Comparison of ENCODE assay signal across 15 mouse cellular contexts in the genomic region with DNA sequence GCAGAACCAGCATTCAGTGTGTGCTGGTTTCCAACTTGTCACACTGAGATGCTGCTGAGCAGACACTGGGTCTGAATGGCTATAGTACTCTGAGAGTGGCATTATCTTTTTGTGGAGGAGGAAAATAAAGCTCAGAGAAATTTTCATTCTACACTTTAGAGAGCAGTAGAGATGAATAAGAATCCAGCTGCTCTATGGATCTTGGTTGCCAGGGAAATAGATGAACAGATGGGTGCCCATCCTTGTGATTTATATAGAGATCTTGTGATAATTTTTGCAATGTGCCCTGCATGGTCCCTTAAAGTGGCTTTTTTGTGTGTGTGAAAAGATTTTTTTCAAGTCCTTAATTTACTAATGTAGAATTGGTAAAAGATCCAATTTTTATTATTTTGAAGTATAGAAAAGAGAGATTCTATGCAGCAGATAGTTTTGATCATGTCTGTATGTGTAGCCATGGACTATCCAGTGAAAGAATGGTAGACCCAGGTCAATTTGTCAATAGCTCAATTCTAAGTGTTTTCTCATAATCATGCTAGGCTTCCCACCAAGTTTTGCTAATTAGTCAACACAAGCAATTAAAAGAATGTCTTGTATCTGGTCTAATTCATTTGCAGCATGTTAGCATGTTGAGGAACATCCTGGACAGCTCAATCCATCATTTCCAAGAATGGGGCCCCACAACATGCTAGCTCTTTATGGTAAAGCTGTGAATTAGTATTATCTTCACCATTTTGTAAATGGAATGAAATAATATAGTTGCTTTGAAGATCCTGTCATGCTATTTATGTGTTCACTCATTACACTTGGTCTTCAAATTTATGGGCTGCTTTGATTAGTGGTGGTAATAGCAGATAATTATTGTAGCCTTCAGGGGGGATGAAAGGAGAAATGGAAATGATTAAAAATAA.
DNase-seq lines count a peak whose midpoint lies in the region; ATAC-seq and TF ChIP-seq lines count a peak whose summit lies in the region.
"Had no signal": no experiment of that assay in that cellular context is flagged by ENCODE, and none has a peak within 500 bp of the region (broad histone marks: within the 10 kb centered on the region; RNA-seq: fewer than 3 reads in every experiment).

No protein-coding gene starts in this region.

- no peaks in the 10 kb centered on the region for H3K27me3 ChIP-seq in forebrain, embryonic 15.5 days
- no peaks in the 10 kb centered on the region for H3K27me3 ChIP-seq in midbrain, postnatal 0 days (ENCODE audit: insufficient read depth, low read length)
- H3K27me3 ChIP-seq: heart, embryonic 15.5 days; kidney, embryonic 15.5 days had no signal

- H3K4me2 ChIP-seq in forebrain, embryonic 15.5 days (replicated peaks): no peak overlapping the region
- H3K4me2 ChIP-seq in midbrain, postnatal 0 days (ENCODE audit: low read depth, low read length, poor library complexity, severe bottlenecking): no peak overlapping the region
- H3K4me2 ChIP-seq: heart, embryonic 15.5 days; kidney, embryonic 15.5 days had no signal

- peak overlapping the region; percentile 8; the same call in 1 of the 2 replicates for H3K27ac ChIP-seq in forebrain, embryonic 15.5 days (replicated peaks)
- no peak overlapping the region for H3K27ac ChIP-seq in midbrain, postnatal 0 days (ENCODE audit: low read depth, low read length)
- H3K27ac ChIP-seq: heart, embryonic 15.5 days; kidney, embryonic 15.5 days had no signal

- H3K36me3 ChIP-seq in forebrain, embryonic 15.5 days: no peaks in the 10 kb centered on the region
- no peaks in the 10 kb centered on the region for H3K36me3 ChIP-seq in midbrain, postnatal 0 days (ENCODE audit: insufficient read depth, low read length)
- H3K36me3 ChIP-seq: heart, embryonic 15.5 days; kidney, embryonic 15.5 days had no signal

- peak; percentile 8 to 39 for DNase-seq in layer of hippocampus, adult 18-20 months (ENCODE audit: low spot score in 2 of 2)
- no peak for DNase-seq in layer of hippocampus, postnatal 25 days (ENCODE audit: extremely low spot score in 1 of 2, low spot score in 1 of 2)
- DNase-seq in brain, adult 2 months (ENCODE audit: low read depth, low spot score): peak; percentile 59
- DNase-seq in midbrain, postnatal 0 days (ENCODE audit: low spot score): peak; percentile 11
- no peak for DNase-seq in cerebellum, postnatal 36 days
- DNase-seq in adrenal gland, postnatal 25 days: no peak
- DNase-seq: B cell, adult 2 months; cerebellum, adult 9-11 months; embryo, embryonic 11 days; lung, adult 2 months; lung, postnatal 4 days; thymus, postnatal 4 days had no signal

- H3K9me3 ChIP-seq in forebrain, embryonic 15.5 days: no peaks in the 10 kb centered on the region
- no peaks in the 10 kb centered on the region for H3K9me3 ChIP-seq in midbrain, postnatal 0 days (ENCODE audit: low read length)
- H3K9me3 ChIP-seq: heart, embryonic 15.5 days; kidney, embryonic 15.5 days had no signal

- H3K4me1 ChIP-seq in forebrain, embryonic 15.5 days: peaks cover 10% of the 10 kb centered on the region
- H3K4me1 ChIP-seq in midbrain, postnatal 0 days (ENCODE audit: insufficient read depth, low read length): no peaks in the 10 kb centered on the region
- H3K4me1 ChIP-seq: heart, embryonic 15.5 days; kidney, embryonic 15.5 days had no signal

- TF ChIP-seq CTCF in midbrain, postnatal 0 days (IDR thresholded peaks at IDR 0.05): no peak

- H3K4me3 ChIP-seq in forebrain, embryonic 15.5 days: no peak overlapping the region
- no peak overlapping the region for H3K4me3 ChIP-seq in midbrain, postnatal 0 days (ENCODE audit: low read depth, low read length)
- H3K4me3 ChIP-seq: heart, embryonic 15.5 days; kidney, embryonic 15.5 days had no signal

- peak; percentile 68 for ATAC-seq in forebrain, embryonic 15.5 days (replicated peaks)
- no peak for ATAC-seq in midbrain, postnatal 0 days (ENCODE audit: low FRiP score)

- H3K9ac ChIP-seq in forebrain, embryonic 15.5 days (replicated peaks): no peak overlapping the region
- H3K9ac ChIP-seq in midbrain, postnatal 0 days (replicated peaks; ENCODE audit: low read length, poor library complexity, severe bottlenecking): no peak overlapping the region
- H3K9ac ChIP-seq: heart, embryonic 15.5 days; kidney, embryonic 15.5 days had no signal

Comparison
In these comparisons a context has a peak if more than half of its experiments do, and no peak if none do; other contexts are left out.
1. DNase-seq: peak in layer of hippocampus, adult 18-20 months (2 of 2), brain, adult 2 months (single experiment) and midbrain, postnatal 0 days (single experiment); none in layer of hippocampus, postnatal 25 days (0 of 2), cerebellum, postnatal 36 days (0 of 2) and adrenal gland, postnatal 25 days (single experiment).